Mouse (Mus musculus) midbrain, embryonic 10.5 days (tissue): ENCODE results near the gene Wnt8b. TPM values are rescaled to one million over a fixed set of nuclear protein-coding genes. Genes with fewer than 3 reads are reported as not detected.
"Not testable (repeated sequence)": the region's sequence is repeated elsewhere in the genome, so short reads cannot be mapped to it uniquely, and the experiment has no call there.

Source experiments
- DNase-seq: peaks from one replicate; pipeline ENCODE4 v3.0.0-alpha.2; 2017; ENCODE audit warnings: low spot score
- H3K27ac ChIP-seq: fragments of 300-500 bp; sonication (generic); replicated peaks from 2 replicates; pipeline ENCODE4 v1.5.1; 2016; ENCODE audit warnings: mild to moderate bottlenecking
- H3K27me3 ChIP-seq: fragments of 300-500 bp; sonication (generic); 2 replicates; pipeline ENCODE4 v1.6.1; 2016; ENCODE audit warnings: low read depth, mild to moderate bottlenecking; ENCODE audit not compliant: poor library complexity, severe bottlenecking
- H3K36me3 ChIP-seq: fragments of 300-500 bp; sonication (generic); 2 replicates; pipeline ENCODE4 v1.6.1; 2016; ENCODE audit warnings: mild to moderate bottlenecking, moderate library complexity
- H3K4me1 ChIP-seq: fragments of 300-500 bp; sonication (generic); 2 replicates; pipeline ENCODE4 v1.6.1; 2016
- H3K4me3 ChIP-seq: fragments of 300-500 bp; sonication (generic); 2 replicates; pipeline ENCODE4 v1.5.1; 2016; ENCODE audit warnings: mild to moderate bottlenecking, moderate library complexity
- H3K9me3 ChIP-seq: fragments of 300-500 bp; sonication (generic); replicated peaks from 2 replicates; pipeline ENCODE4 v1.6.1; 2016; ENCODE audit warnings: mild to moderate bottlenecking
- WGBS: fragments of 180-500 bp; shearing (Covaris S2); methylation state at CpG from one replicate; pipeline ENCODE4 v1.1.7; 2016; 5-methylcytosine and 5-hydroxymethylcytosine counted together
- polyA plus RNA-seq: library from polyadenylated mRNA; unstranded; fragments of >200 nt; fragmentation: Nextera tagmentation; extraction: Ambion mirVana; gene quantifications from 2 replicates; pipeline ENCODE4 v1.2.1, GENCODE M21; 2016

Wnt8b gene
- 21.2 and 27.7 TPM in 2 replicates for polyA plus RNA-seq

- no peaks in the 10 kb centered on the region for H3K36me3 ChIP-seq
- H3K27me3 ChIP-seq: peaks cover 100% of the 10 kb centered on the region
- peak within 1 kb of the TSS; percentile 50; the same call in 1 of the 2 replicates for H3K27ac ChIP-seq
- H3K9me3 ChIP-seq: no peaks in the 10 kb centered on the region
- H3K4me1 ChIP-seq: peaks cover 35% of the 10 kb centered on the region
- DNase-seq: no peak
- peak within 1 kb of the TSS; percentile 39 for H3K4me3 ChIP-seq
- 7% methylated on average over 8 of the region's 8 CpGs for WGBS
These were observed at the start of gene Wnt8b for GRCm38 (mm10) chr19:44493128-44493527. Gene Wnt8b, plus strand, starts transcription at chr19:44493472.

DNA sequence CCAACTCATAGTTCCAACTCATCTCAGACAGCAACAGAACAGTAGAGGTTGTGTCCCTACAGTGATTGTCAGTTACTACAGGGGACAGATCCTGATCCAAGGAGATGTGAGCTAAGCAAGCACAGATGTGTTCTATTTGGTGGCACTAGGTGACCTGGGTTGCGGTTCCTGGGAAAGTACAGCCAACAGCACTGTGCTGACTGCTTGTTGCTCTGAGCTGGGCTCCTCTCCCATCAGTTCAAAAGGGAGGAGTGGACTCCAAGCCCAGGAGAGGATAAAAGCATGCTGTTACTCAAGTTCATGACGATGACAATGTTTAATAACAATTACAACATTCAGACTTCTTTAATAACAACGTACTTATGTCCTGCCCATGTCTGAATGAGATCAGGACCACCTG lies 47.5 kb upstream of the Wnt8b start:
- DNase-seq: no peak
- Histone ChIP-seq H3K27ac (no peak overlapping the region), H3K9me3 (no peaks in the 10 kb centered on the region), H3K4me3 (no peak overlapping the region), H3K27me3 (no peaks in the 10 kb centered on the region), H3K4me1 (no peaks in the 10 kb centered on the region), H3K36me3 (no peaks in the 10 kb centered on the region)
- 88% methylated on average over 3 of the region's 3 CpGs for WGBS

- no peak for DNase-seq
- H3K9me3 ChIP-seq: no peaks in the 10 kb centered on the region
- WGBS: 89% methylated on average over 4 of the region's 4 CpGs
- H3K27ac ChIP-seq: no peak overlapping the region
- no peaks in the 10 kb centered on the region for H3K27me3 ChIP-seq
- no peaks in the 10 kb centered on the region for H3K4me1 ChIP-seq
- no peak overlapping the region for H3K4me3 ChIP-seq
- no peaks in the 10 kb centered on the region for H3K36me3 ChIP-seq
These were observed 45.3 kb upstream of the Wnt8b start for GRCm38 (mm10) chr19:44447927-44448326.

GRCm38 (mm10) chr19:44454862-44455261 lies 38.4 kb upstream of the Wnt8b start:
- no peaks in the 10 kb centered on the region; the same call in none of the 2 replicates for H3K27me3 ChIP-seq
- DNase-seq: no peak
- no peak overlapping the region for H3K4me3 ChIP-seq

GRCm38 (mm10) chr19:44455356-44455755 lies 37.9 kb upstream of the Wnt8b start:
- no peak overlapping the region for H3K4me3 ChIP-seq
- no peaks in the 10 kb centered on the region for H3K9me3 ChIP-seq
- WGBS: 89% methylated on average over 8 of the region's 8 CpGs
- no peaks in the 10 kb centered on the region for H3K36me3 ChIP-seq
- no peak for DNase-seq
- H3K4me1 ChIP-seq: peaks cover 7% of the 10 kb centered on the region
- no peaks in the 10 kb centered on the region; the same call in none of the 2 replicates for H3K27me3 ChIP-seq
- H3K27ac ChIP-seq: no peak overlapping the region

More at GRCm38 (mm10) chr19:44454862-44455261, 38.4 kb upstream of the Wnt8b start:
- Histone ChIP-seq H3K4me1 (peaks cover 7% of the 10 kb centered on the region), H3K27ac (no peak overlapping the region), H3K36me3 (no peaks in the 10 kb centered on the region), H3K9me3 (no peaks in the 10 kb centered on the region)
- WGBS: 95% methylated on average over 6 of the region's 6 CpGs

- H3K4me1 ChIP-seq: peaks cover 7% of the 10 kb centered on the region
- no peak overlapping the region for H3K4me3 ChIP-seq
- no peaks in the 10 kb centered on the region for H3K36me3 ChIP-seq
- DNase-seq: no peak
- H3K27ac ChIP-seq: no peak overlapping the region
- H3K9me3 ChIP-seq: no peaks in the 10 kb centered on the region
- no peaks in the 10 kb centered on the region; the same call in none of the 2 replicates for H3K27me3 ChIP-seq
- 58% methylated on average over 3 of the region's 3 CpGs for WGBS
These were observed 35.8 kb upstream of the Wnt8b start for GRCm38 (mm10) chr19:44457359-44458055.

- 92% methylated on average over 13 of the region's 13 CpGs for WGBS
- Histone ChIP-seq H3K4me1 (peaks cover 7% of the 10 kb centered on the region), H3K36me3 (no peaks in the 10 kb centered on the region), H3K27ac (no peak overlapping the region), H3K27me3 (no peaks in the 10 kb centered on the region; the same call in none of the 2 replicates), H3K9me3 (no peaks in the 10 kb centered on the region), H3K4me3 (no peak overlapping the region)
- no peak for DNase-seq
These were observed 34.6 kb upstream of the Wnt8b start for GRCm38 (mm10) chr19:44458696-44459095.

DNA sequence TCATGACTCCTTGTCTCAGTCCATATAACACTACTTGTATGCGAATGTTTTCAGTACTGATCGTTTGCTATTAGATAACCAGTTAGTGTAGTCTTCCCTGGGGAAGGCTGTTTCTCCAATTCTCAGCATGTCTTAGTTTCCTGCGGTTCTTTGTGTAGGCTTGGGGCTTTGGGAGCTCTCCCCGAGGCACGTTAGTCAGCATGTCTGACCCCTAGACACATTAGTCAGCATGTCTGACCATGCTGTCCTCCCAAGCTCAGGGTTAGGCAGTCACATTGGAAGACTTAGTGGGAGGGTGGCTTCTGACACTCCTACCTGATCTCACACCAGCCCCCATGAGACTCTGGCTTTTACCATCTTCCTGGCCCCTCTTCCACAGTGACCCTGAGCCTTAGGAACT lies 32.8 kb upstream of the Wnt8b start:
- H3K9me3 ChIP-seq: no peaks in the 10 kb centered on the region
- no peak overlapping the region for H3K4me3 ChIP-seq
- H3K27me3 ChIP-seq: no peaks in the 10 kb centered on the region; the same call in none of the 2 replicates
- H3K27ac ChIP-seq: no peak overlapping the region
- DNase-seq: no peak
- WGBS: 88% methylated on average over 5 of the region's 5 CpGs
- H3K36me3 ChIP-seq: no peaks in the 10 kb centered on the region
- peaks cover 7% of the 10 kb centered on the region for H3K4me1 ChIP-seq

GRCm38 (mm10) chr19:44461500-44461899 lies 31.8 kb upstream of the Wnt8b start:
- Histone ChIP-seq H3K36me3 (no peaks in the 10 kb centered on the region), H3K27me3 (no peaks in the 10 kb centered on the region; the same call in none of the 2 replicates), H3K9me3 (no peaks in the 10 kb centered on the region), H3K4me1 (peaks cover 7% of the 10 kb centered on the region), H3K4me3 (no peak overlapping the region), H3K27ac (no peak overlapping the region)
- WGBS: 67% methylated on average over 4 of the region's 4 CpGs
- no peak for DNase-seq

DNA sequence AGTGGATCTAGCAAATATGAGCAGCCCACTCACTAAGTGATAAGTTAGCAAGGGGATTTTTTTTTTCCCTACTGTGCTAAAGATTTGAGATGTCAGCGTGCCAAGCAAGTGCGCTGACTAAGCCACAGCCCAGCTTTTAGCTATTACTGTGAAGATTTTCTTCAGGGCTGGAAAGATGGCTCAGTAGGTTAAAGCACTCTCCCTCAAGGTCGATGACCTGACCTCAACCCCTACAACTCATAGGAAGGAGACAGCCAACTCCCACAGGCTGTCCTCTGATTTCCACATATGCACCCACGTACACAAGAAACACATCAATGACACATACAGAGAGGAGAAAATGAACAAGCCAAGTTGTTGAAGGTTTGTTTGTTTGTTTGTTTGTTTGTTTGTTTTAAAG lies 31.1 kb upstream of the Wnt8b start:
- H3K36me3 ChIP-seq: no peaks in the 10 kb centered on the region
- WGBS: 91% methylated on average over 4 of the region's 4 CpGs
- no peak overlapping the region for H3K27ac ChIP-seq
- H3K4me1 ChIP-seq: peaks cover 7% of the 10 kb centered on the region
- no peaks in the 10 kb centered on the region for H3K9me3 ChIP-seq
- no peaks in the 10 kb centered on the region; the same call in 1 of the 2 replicates for H3K27me3 ChIP-seq
- no peak for DNase-seq
- H3K4me3 ChIP-seq: no peak overlapping the region

- not testable (repeated sequence) for H3K4me1 ChIP-seq, H3K27ac ChIP-seq, DNase-seq, H3K4me3 ChIP-seq, H3K27me3 ChIP-seq, H3K9me3 ChIP-seq, H3K36me3 ChIP-seq
- WGBS: 90% methylated on average over 14 of the region's 14 CpGs
These were observed 27.2 kb upstream of the Wnt8b start for GRCm38 (mm10) chr19:44465960-44466525.

GRCm38 (mm10) chr19:44474158-44474557 lies 19.1 kb upstream of the Wnt8b start:
- Histone ChIP-seq H3K9me3 (no peaks in the 10 kb centered on the region), H3K4me3 (no peak overlapping the region), H3K27ac (no peak overlapping the region), H3K36me3 (no peaks in the 10 kb centered on the region), H3K4me1 (no peaks in the 10 kb centered on the region), H3K27me3 (peaks cover 46% of the 10 kb centered on the region)
- peak; percentile 82 for DNase-seq
- whole genome bisulfite sequencing: 2% methylated on average over 10 of the region's 10 CpGs

GRCm38 (mm10) chr19:44475268-44475667 lies 18.0 kb upstream of the Wnt8b start:
- Histone ChIP-seq H3K4me3 (no peak overlapping the region), H3K9me3 (no peaks in the 10 kb centered on the region), H3K4me1 (no peaks in the 10 kb centered on the region), H3K27ac (no peak overlapping the region), H3K36me3 (no peaks in the 10 kb centered on the region), H3K27me3 (peaks cover 50% of the 10 kb centered on the region)
- no peak for DNase-seq
- WGBS: 90% methylated on average over 6 of the region's 6 CpGs
